Mouse (Mus musculus) ES-E14 (cell line): ENCODE data around the gene Nkx2-3.

Source experiments
- MAFK ChIP-seq: IDR thresholded peaks from 2 replicates; pipeline ENCODE4 v1.6.1; 2014; ENCODE audit warnings: mild to moderate bottlenecking, low read depth, low read length, inconsistent platforms; ENCODE audit not compliant: insufficient read depth
- ZC3H11A ChIP-seq: IDR thresholded peaks from 2 replicates; pipeline ENCODE4 v1.6.1; 2012; ENCODE audit warnings: low read depth, mild to moderate bottlenecking, inconsistent platforms, low read length, borderline replicate concordance
- ZNF384 ChIP-seq: IDR thresholded peaks from 2 replicates; pipeline ENCODE4 v1.6.1; 2012; ENCODE audit warnings: low read depth, low read length, inconsistent platforms

DNA sequence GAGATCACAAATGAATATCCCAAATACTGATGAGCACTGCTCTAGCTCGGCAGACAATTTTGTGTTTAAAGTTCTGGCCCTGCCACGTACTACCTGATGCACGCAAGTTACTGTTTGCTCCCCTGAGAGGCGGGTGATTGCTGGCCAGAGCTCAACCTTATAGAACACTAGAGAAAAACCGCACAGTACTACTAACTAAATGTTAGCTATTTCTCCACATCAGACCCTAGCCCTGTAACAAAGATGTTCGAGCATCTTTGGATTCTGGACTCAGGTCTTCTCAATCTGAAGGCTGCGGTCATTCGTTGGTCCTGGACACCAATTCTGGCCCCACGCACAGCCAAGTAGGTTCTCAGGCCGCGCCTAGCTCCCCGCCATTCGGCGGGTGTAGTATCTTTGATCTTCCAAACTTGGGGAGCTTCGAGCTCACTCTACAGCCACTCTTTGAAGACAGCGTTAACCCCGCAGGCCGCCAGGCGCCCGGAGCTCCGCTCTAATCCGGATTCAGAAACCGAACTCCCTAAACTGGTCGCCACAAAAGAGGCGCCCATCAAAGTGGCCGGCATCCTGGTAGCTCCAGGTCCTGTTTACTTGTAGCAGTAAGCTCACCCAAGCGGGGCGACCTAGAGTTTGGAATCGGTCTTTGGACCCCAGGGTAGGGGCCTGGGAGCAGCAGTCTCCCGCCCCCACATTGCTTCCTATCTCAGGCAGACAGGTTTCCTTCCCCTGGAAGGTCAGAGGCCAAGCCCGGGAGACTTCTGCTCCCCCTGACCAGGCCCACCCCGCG is 11.4 kb upstream of the Nkx2-3 start:
- TF ChIP-seq ZNF384 = no peak
- no peak for TF ChIP-seq ZC3H11A
- no peak for TF ChIP-seq MAFK
